Mouse (Mus musculus): Measurements from ENCODE around the gene Clhc1. TPM values are rescaled to one million over a fixed set of nuclear protein-coding genes. Genes with fewer than 3 reads are reported as not detected.
A peak's percentile ranks its signal among the peaks of the same experiment; 100 is the strongest.

Clhc1 gene
- total RNA-seq, 2 experiments from 2014 or later = not detected

GRCm38 (mm10) chr11:29560452-29560851, 12.7 kb downstream of the Clhc1 start:
- ATAC-seq (replicated peaks; ENCODE audit: poor library complexity, severe bottlenecking) = no peak

GRCm38 (mm10) chr11:29560990-29561389, 13.2 kb downstream of the Clhc1 start:
- no peak for ATAC-seq (replicated peaks; ENCODE audit: poor library complexity, severe bottlenecking)

- ATAC-seq (replicated peaks; ENCODE audit: poor library complexity, severe bottlenecking) = no peak
Observed at GRCm38 (mm10) chr11:29563406-29563805, 15.7 kb downstream of the Clhc1 start.

GRCm38 (mm10) chr11:29571536-29571935, 23.8 kb downstream of the Clhc1 start:
- no peak for ATAC-seq (replicated peaks; ENCODE audit: poor library complexity, severe bottlenecking)

- ATAC-seq (replicated peaks; ENCODE audit: poor library complexity, severe bottlenecking) = no peak
Observed at GRCm38 (mm10) chr11:29572656-29573055, 24.9 kb downstream of the Clhc1 start.

- peak; percentile 61; the same call in 1 of the 2 replicates for ATAC-seq (replicated peaks; ENCODE audit: poor library complexity, severe bottlenecking)
Observed at GRCm38 (mm10) chr11:29579610-29580009, 31.9 kb downstream of the Clhc1 start.

GRCm38 (mm10) chr11:29595217-29595616, 47.5 kb downstream of the Clhc1 start:
- no peak for ATAC-seq (replicated peaks; ENCODE audit: poor library complexity, severe bottlenecking)

- no peak for ATAC-seq (replicated peaks; ENCODE audit: poor library complexity, severe bottlenecking)
Observed at GRCm38 (mm10) chr11:29597159-29597558, 49.4 kb downstream of the Clhc1 start.

- ATAC-seq (replicated peaks; ENCODE audit: poor library complexity, severe bottlenecking) = no peak
Observed at GRCm38 (mm10) chr11:29599000-29599399, 51.2 kb downstream of the Clhc1 start.

- ATAC-seq (replicated peaks; ENCODE audit: poor library complexity, severe bottlenecking) = no peak
Observed at GRCm38 (mm10) chr11:29603581-29603980, 55.8 kb downstream of the Clhc1 start.

GRCm38 (mm10) chr11:29607465-29607990, 59.8 kb downstream of the Clhc1 start:
- ATAC-seq (replicated peaks; ENCODE audit: poor library complexity, severe bottlenecking) = no peak

GRCm38 (mm10) chr11:29609756-29610468, 62.2 kb downstream of the Clhc1 start:
- no peak for ATAC-seq (replicated peaks; ENCODE audit: poor library complexity, severe bottlenecking)

GRCm38 (mm10) chr11:29612007-29612406, 64.3 kb downstream of the Clhc1 start:
- no peak for ATAC-seq (replicated peaks; ENCODE audit: poor library complexity, severe bottlenecking)

GRCm38 (mm10) chr11:29613185-29613735, 65.5 kb downstream of the Clhc1 start:
- no peak; the same call in 1 of the 2 replicates for ATAC-seq (replicated peaks; ENCODE audit: poor library complexity, severe bottlenecking)

GRCm38 (mm10) chr11:29614217-29614924, 66.6 kb downstream of the Clhc1 start:
- no peak for ATAC-seq (replicated peaks; ENCODE audit: poor library complexity, severe bottlenecking)

GRCm38 (mm10) chr11:29622030-29622790, 74.5 kb downstream of the Clhc1 start:
- ATAC-seq (replicated peaks; ENCODE audit: poor library complexity, severe bottlenecking) = no peak

- no peak for ATAC-seq (replicated peaks; ENCODE audit: poor library complexity, severe bottlenecking)
Observed at GRCm38 (mm10) chr11:29623327-29623726, 75.6 kb downstream of the Clhc1 start.

- ATAC-seq (replicated peaks; ENCODE audit: poor library complexity, severe bottlenecking) = no peak
Observed at GRCm38 (mm10) chr11:29626541-29626940, 78.8 kb downstream of the Clhc1 start.

- ATAC-seq (replicated peaks; ENCODE audit: poor library complexity, severe bottlenecking) = no peak
Observed at GRCm38 (mm10) chr11:29627706-29628105, 80.0 kb downstream of the Clhc1 start.

All from granulocyte monocyte progenitor cell, adult 5-6 weeks (primary cell).